Mouse (Mus musculus): ENCODE results near the gene Slx1b.

Slx1b gene

GRCm38 (mm10) chr7:126672111-126672510 is 23.5 kb downstream of the Slx1b start:
- DNase-seq, result no peak

DNA sequence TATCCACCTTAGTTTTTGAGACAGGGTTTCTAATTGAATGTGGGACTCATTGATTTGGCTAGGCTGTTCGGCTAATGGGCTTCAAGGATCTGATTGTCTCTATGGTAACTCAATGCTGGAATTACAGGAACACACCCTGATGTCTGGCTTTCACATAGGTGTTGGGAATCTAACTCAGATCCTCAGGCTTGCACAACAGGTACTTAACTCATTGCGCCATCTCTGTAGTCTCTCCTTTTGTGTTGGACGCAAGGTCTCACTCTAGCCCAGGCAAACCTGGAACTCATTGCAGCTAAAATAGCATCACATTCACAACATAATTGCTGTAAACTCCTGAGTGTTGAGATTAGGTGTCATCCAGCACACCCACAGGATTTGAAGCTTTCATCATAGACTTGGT is 25.4 kb downstream of the Slx1b start:
- DNase-seq, result no peak

- no peak for DNase-seq
Measured at GRCm38 (mm10) chr7:126668452-126668851, 27.1 kb downstream of the Slx1b start.

GRCm38 (mm10) chr7:126667495-126668090 is 28.0 kb downstream of the Slx1b start:
- DNase-seq, result no peak

- peak in 1 of 2 experiments; percentile 36 for DNase-seq
Measured at GRCm38 (mm10) chr7:126665269-126665668, 30.3 kb downstream of the Slx1b start.

DNA sequence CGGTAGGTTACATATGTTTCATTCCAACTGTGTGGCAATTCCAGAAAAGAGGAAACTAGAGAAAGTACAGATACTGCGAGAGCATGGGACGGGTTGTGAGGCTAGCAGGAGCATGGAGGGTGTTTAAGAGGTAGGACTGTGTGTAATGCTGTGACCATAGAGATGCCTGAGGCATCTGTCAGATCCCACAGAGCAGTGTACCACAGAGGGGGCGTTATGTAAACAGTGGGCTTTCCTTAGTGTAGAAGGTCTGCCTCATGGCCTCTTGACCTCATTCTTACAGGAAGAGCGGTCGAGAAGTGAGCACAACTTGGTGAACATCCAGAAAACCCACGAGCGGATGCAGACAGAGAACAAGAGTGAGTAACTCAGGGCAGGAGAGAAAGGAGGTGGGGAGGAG is 31.9 kb downstream of the Slx1b start:
- DNase-seq, result no peak

GRCm38 (mm10) chr7:126659771-126660170 is 35.8 kb downstream of the Slx1b start:
- no peak for DNase-seq

- no peak for DNase-seq
Measured at GRCm38 (mm10) chr7:126657522-126657921, 38.1 kb downstream of the Slx1b start.

GRCm38 (mm10) chr7:126655695-126656094 is 39.9 kb downstream of the Slx1b start:
- no peak for DNase-seq

GRCm38 (mm10) chr7:126653991-126654390 is 41.6 kb downstream of the Slx1b start:
- DNase-seq, result no peak

DNA sequence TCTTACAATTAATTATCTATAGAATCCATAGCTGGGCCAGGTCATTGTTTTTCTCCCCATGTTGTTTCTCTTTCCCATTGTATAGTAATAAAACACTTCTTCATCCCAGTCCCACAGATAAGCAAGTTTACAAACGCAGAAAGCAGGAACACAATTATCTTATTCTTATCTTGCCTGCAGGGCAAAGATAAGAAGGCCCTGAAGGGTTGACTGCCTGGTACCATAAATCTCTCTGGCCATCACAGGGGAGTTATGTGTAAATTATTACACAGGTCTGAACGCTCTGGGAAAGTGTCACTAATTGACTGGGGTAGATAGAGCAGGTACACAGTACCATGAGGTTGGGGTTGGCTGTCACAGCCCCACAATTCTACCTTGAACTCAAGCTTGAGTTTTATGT is 44.7 kb downstream of the Slx1b start:
- no peak for DNase-seq

DNA sequence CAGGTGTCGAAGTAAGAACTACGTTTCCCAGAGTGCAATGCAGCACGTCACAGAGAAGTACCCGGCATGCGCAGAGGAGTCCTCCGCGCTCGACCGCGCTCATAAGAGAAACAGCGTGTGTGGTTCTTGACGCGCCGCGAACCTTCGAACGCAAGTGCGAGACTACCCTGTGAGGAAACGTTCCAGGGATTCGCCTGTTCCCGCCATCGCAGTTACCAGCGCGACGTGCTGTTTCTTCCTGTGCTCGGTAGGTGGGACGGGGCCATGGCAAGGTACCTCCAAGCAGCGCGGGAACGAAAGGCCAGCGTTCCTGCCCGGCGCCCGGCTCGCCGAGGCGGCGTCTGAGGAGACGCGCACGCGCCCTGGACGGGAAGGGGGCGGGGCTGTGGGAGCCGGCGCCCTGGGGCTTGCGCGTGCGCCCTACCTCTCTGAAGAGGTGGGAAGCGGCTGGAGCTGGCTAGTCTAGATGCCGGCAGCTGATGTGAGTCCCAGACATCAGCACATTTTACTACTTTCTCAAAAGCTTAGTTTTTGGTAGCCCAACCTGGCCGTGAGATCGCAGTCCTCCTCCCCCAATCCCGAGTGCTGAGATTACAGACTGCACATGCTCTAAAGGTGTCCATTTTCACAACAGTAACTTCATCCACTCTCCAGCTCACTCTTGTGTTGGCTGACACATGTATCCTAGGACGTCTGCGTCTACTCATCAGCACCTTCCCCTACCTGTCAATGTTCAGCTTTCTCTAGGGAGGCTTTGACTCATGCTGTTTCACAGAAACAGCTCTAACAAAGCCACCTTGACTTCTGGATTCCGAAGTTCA is 46.1 kb downstream of the Slx1b start, which contains the start of gene Sgf29:
Gene Sgf29 (plus strand): TSS at position 79 of the 821 bp plus-strand sequence.
- DNase-seq, result peak; percentile 96 to 97

- no peak for DNase-seq
Measured at GRCm38 (mm10) chr7:126648486-126648885, 47.1 kb downstream of the Slx1b start.

DNA sequence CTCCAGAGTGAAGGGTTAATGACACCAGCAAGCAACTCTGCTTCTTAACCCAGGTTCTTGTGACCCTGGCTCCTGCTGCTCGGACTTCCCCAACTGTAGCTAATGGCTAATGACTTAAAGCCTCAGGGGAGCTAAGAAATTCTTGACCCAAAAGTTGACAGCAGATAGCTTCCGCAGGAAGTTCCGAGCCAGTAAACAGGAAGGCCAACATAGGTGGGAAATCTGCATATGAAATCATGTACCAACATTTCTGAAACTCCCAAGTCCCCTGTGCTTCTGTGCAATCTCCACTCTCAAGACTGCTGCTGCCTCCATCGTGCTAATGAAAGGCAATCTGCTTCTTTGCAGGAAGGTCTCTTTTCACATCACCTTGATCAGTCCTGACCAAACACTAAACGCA is 49.9 kb downstream of the Slx1b start:
- DNase-seq, result no peak

- DNase-seq, result no peak
Measured at GRCm38 (mm10) chr7:126644914-126645313, 50.7 kb downstream of the Slx1b start.

- DNase-seq, result no peak
Measured at GRCm38 (mm10) chr7:126644345-126644744, 51.2 kb downstream of the Slx1b start.

GRCm38 (mm10) chr7:126643244-126643617 is 52.4 kb downstream of the Slx1b start:
- DNase-seq, result peak; percentile 46 to 54

GRCm38 (mm10) chr7:126642545-126643243 is 52.9 kb downstream of the Slx1b start:
- DNase-seq, result no peak

All from kidney, postnatal 4 days (tissue).